Mouse (Mus musculus) erythroid progenitor cell, adult 5-6 weeks (primary cell): Measurements from ENCODE around the gene Gbx1. TPM values are rescaled to one million over a fixed set of nuclear protein-coding genes. Genes with fewer than 3 reads are reported as not detected.
"Not testable (repeated sequence)": the region's sequence is repeated elsewhere in the genome, so short reads cannot be mapped to it uniquely, and the experiment has no call there.

Experiments
- ATAC-seq: replicated peaks from 2 replicates; pipeline ENCODE4 v1.8.0; 2016; ENCODE audit warnings: moderate number of reproducible peaks, mild to moderate bottlenecking, moderate TSS enrichment, inconsistent platforms; ENCODE audit not compliant: poor library complexity, low FRiP score, severe bottlenecking
- total RNA-seq, 2 experiments: library from RNA; stranded (forward) in 1 of 2; stranded (reverse) in 1 of 2; fragments of 150-400 nt in 1 of 2; fragments of 186-747, 209-891 nt in 1 of 2; gene quantifications; 2 replicates each; pipeline versions ENCODE4 v1.2.3 to v1.2.4; 2015 to 2017; ENCODE audit warnings: low replicate concordance in 2 of 2

Gbx1 gene
- total RNA-seq (2015; ENCODE audit: low replicate concordance) (not detected in 2 replicates), total RNA-seq (2017; ENCODE audit: low replicate concordance) (not detected in 2 replicates)

- no peak for ATAC-seq
These were observed at the start of gene Gbx1 for GRCm38 (mm10) chr5:24526889-24527230. Gene Gbx1, minus strand, starts transcription at chr5:24527202.

- peak; percentile 37 for ATAC-seq
These were observed 49.8 kb upstream of the Gbx1 start for GRCm38 (mm10) chr5:24576801-24577182.

- ATAC-seq = no peak
These were observed 48.9 kb upstream of the Gbx1 start for GRCm38 (mm10) chr5:24575948-24576347.

- ATAC-seq = no peak
These were observed 29.7 kb upstream of the Gbx1 start, which contains the start of gene 4931409K22Rik for GRCm38 (mm10) chr5:24556709-24557108. Gene 4931409K22Rik, minus strand, starts transcription at chr5:24556809.

- ATAC-seq = not testable (repeated sequence)
These were observed 28.3 kb upstream of the Gbx1 start for GRCm38 (mm10) chr5:24555335-24555734.

- no peak for ATAC-seq
These were observed 26.7 kb upstream of the Gbx1 start for GRCm38 (mm10) chr5:24553621-24554244.

GRCm38 (mm10) chr5:24551317-24551688, 24.3 kb upstream of the Gbx1 start:
- no peak for ATAC-seq

GRCm38 (mm10) chr5:24550598-24551316, 23.8 kb upstream of the Gbx1 start:
- no peak for ATAC-seq

GRCm38 (mm10) chr5:24542643-24543042, 15.6 kb upstream of the Gbx1 start:
- ATAC-seq = no peak

- ATAC-seq = no peak
These were observed 14.2 kb upstream of the Gbx1 start for GRCm38 (mm10) chr5:24541144-24541569.

GRCm38 (mm10) chr5:24540387-24541143, 13.6 kb upstream of the Gbx1 start, which contains the start of gene Asb10:
Gene Asb10, minus strand, starts transcription at chr5:24540978.
- ATAC-seq = no peak

- no peak for ATAC-seq
These were observed 12.7 kb upstream of the Gbx1 start for GRCm38 (mm10) chr5:24539571-24540296.

- no peak for ATAC-seq
These were observed 10.6 kb upstream of the Gbx1 start for GRCm38 (mm10) chr5:24537618-24538017.

GRCm38 (mm10) chr5:24536511-24536910, 9.5 kb upstream of the Gbx1 start:
- ATAC-seq = no peak

- no peak for ATAC-seq
These were observed 8.7 kb upstream of the Gbx1 start for GRCm38 (mm10) chr5:24535731-24536130.

- no peak for ATAC-seq
These were observed 7.3 kb upstream of the Gbx1 start for GRCm38 (mm10) chr5:24534292-24534691.

- ATAC-seq = no peak
These were observed 6.4 kb upstream of the Gbx1 start for GRCm38 (mm10) chr5:24533391-24533790.

- peak; percentile 94 for ATAC-seq
These were observed 3.2 kb upstream of the Gbx1 start for GRCm38 (mm10) chr5:24530042-24530689.

GRCm38 (mm10) chr5:24527780-24528179, 778 bp upstream of the Gbx1 start:
- ATAC-seq = no peak
